Mouse (Mus musculus) olfactory bulb, adult 2 months (tissue): ENCODE measurements around the gene Trappc13.

Experiments
- CTCF ChIP-seq: fragments of 200-500 bp; IDR thresholded peaks from 2 replicates; pipeline ENCODE4 v1.5.1; 2012; ENCODE audit warnings: low read depth, mild to moderate bottlenecking, low read length, moderate library complexity; ENCODE audit not compliant: insufficient read depth
- POLR2A ChIP-seq: fragments of 200-500 bp; IDR thresholded peaks from 2 replicates; pipeline ENCODE4 v1.6.1; 2012; ENCODE audit warnings: mild to moderate bottlenecking, low read depth, low read length, moderate library complexity; ENCODE audit not compliant: insufficient read depth

DNA sequence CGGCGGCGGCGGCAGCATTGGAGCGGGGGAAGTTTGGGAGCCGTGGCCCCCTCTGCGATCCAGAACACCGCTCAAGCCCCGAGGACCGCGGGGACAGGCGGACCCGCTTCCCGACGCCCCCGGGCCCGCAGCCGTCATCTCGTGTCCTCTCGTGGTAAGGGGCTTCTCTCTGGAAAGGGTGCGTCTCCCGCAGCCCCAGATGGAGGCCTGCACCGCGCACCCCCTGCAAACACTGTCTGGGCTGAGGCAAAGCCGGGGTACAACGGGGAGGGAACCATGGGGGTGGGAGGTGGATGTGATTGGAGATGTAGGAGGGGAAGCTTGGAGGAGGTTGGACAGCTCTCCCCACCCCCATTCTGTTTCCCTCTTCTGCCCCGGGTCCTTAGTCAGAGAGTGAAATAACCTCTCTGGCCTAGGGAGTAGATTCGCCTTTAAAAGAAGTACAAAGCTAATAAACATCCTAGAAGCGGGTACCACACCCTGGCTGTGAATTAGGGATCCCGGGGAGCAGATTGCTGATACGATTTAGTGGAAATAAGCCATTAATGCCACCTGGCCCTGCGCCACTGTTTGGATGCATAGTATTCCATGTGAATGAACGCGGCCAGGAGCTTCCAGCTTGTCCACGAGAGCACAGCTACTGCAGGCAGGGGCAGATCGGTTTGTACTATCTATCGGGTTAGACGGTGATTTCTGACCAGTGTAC lies 68.3 kb downstream of the Trappc13 start:
- TF ChIP-seq CTCF = no peak
- TF ChIP-seq POLR2A = no peak
